Comparison of ENCODE assay signal across 8 mouse cellular contexts in the genomic region with DNA sequence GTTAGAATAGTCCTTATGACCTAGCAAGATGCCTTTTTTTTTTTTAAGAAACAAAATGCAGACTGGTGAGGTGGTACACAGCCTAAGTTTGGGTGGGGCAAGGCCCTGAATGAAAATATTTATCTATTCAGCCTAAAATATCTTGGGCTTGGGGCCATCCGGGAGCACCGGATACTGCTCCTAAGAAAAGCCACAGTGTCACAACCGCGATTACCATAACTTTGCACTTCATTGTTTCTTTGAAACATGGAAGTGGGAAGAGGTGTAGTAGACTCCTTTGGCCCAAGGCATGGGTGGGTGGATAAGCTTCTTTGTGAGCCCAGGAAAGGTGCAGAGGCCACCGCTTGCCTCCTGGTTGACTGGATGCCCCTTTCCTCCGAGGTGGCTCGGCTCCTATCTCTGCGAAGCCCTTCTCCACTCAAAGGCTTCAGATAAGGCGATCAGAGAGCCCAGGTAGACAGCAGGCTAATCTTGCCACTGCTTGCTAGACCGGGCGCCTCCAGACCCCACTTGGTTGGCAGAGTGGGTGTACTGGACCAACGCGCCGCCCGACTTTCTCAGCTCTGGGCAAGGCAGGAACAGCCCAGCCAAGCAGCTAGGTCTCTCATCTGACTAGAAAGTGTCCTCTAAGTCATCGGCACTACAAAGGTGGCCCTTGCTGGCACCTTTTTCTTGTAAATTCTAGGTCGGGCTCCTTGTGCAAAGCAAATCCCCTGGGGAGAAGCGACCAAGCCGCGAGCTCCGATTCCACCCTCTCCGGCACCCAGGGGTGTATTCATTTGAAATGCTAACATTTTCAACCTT. TPM values are rescaled to one million over a fixed set of nuclear protein-coding genes. Genes with fewer than 3 reads are reported as not detected.
DNase-seq lines count a peak whose midpoint lies in the region; ATAC-seq and TF ChIP-seq lines count a peak whose summit lies in the region.

No protein-coding gene starts in this region.

- no peak for TF ChIP-seq POLR2A in cerebellum, adult 2 months (IDR thresholded peaks at IDR 0.05; ENCODE audit: borderline replicate concordance, insufficient read depth, low read length)

- TF ChIP-seq CTCF in cerebellum, adult 2 months (IDR thresholded peaks at IDR 0.05; ENCODE audit: borderline replicate concordance, insufficient read depth, low read depth, low read length) = no peak

- H3K4me2 ChIP-seq in forebrain, embryonic 15.5 days (replicated peaks) = peak overlapping the region; percentile 85
- peak overlapping the region; percentile 84 for H3K4me2 ChIP-seq in limb, embryonic 11.5 days (ENCODE audit: low read depth, severe bottlenecking)
- H3K4me2 ChIP-seq in midbrain, embryonic 16.5 days (ENCODE audit: low read length) = peak overlapping the region; percentile 85

- no peaks in the 10 kb centered on the region for H3K27me3 ChIP-seq in cerebellum, adult 2 months (ENCODE audit: control insufficient read depth, insufficient read depth, low read length)
- peaks cover 31% of the 10 kb centered on the region for H3K27me3 ChIP-seq in forebrain, embryonic 15.5 days
- peaks cover 22% of the 10 kb centered on the region for H3K27me3 ChIP-seq in limb, embryonic 11.5 days (ENCODE audit: control insufficient read depth, insufficient read depth, low read length)
- peaks cover 20% of the 10 kb centered on the region for H3K27me3 ChIP-seq in midbrain, embryonic 16.5 days (ENCODE audit: control insufficient read depth, insufficient read depth, low read depth, low read length)

- 41% methylated on average over 22 of the region's 22 CpGs for WGBS in cerebellum, adult 2 months
- WGBS in forebrain, embryonic 15.5 days = 11% methylated on average over 22 of the region's 22 CpGs
- 10% methylated on average over 22 of the region's 22 CpGs for WGBS in limb, embryonic 11.5 days
- 12% methylated on average over 22 of the region's 22 CpGs for WGBS in midbrain, embryonic 16.5 days

- H3K9me3 ChIP-seq in forebrain, embryonic 15.5 days = no peaks in the 10 kb centered on the region
- H3K9me3 ChIP-seq in limb, embryonic 11.5 days (ENCODE audit: control insufficient read depth, low read length) = no peaks in the 10 kb centered on the region
- H3K9me3 ChIP-seq in midbrain, embryonic 16.5 days (replicated peaks; ENCODE audit: control insufficient read depth, low read length, poor library complexity, severe bottlenecking) = no peaks in the 10 kb centered on the region

- peak; percentile 38; the same call in 1 of the 2 replicates for ATAC-seq in forebrain, embryonic 15.5 days (replicated peaks)
- no peak for ATAC-seq in limb, embryonic 11.5 days (ENCODE audit: insufficient number of reproducible peaks, low FRiP score, low TSS enrichment, low read depth)
- ATAC-seq in midbrain, embryonic 16.5 days = 0 out of 2 replicates have a peak, but pooled peaks have one; percentile 21

- no peaks in the 10 kb centered on the region for H3K36me3 ChIP-seq in forebrain, embryonic 15.5 days
- H3K36me3 ChIP-seq in limb, embryonic 11.5 days (ENCODE audit: control insufficient read depth, insufficient read depth, low read length) = no peaks in the 10 kb centered on the region
- H3K36me3 ChIP-seq in midbrain, embryonic 16.5 days (ENCODE audit: control insufficient read depth, insufficient read depth, low read length) = no peaks in the 10 kb centered on the region

- peak overlapping the region; percentile 69 for H3K4me3 ChIP-seq in cerebellum, adult 2 months (replicated peaks; ENCODE audit: insufficient read depth, low read depth, low read length)
- peak overlapping the region; percentile 49 for H3K4me3 ChIP-seq in forebrain, embryonic 15.5 days
- peak overlapping the region; percentile 39 for H3K4me3 ChIP-seq in limb, embryonic 11.5 days (ENCODE audit: low read depth, low read length)
- H3K4me3 ChIP-seq in midbrain, embryonic 16.5 days (ENCODE audit: low read depth, low read length) = peak overlapping the region; percentile 46

- DNase-seq in cerebellum, adult 2 months = peak in 1 of 2 experiments; percentile 24
- DNase-seq in cerebellum, adult 9-11 months = no peak
- DNase-seq in ZHBTc4 (ENCODE audit: low read depth, low spot score) = peak; percentile 91
- peak; percentile 50 for DNase-seq in limb, embryonic 11.5 days (ENCODE audit: low spot score)
- no peak for DNase-seq in urinary bladder, postnatal 36 days (ENCODE audit: low spot score in 2 of 2)
- no peak for DNase-seq in layer of hippocampus, adult 9-10 months (ENCODE audit: low spot score)

- peak overlapping the region; percentile 60; the same call in 1 of the 2 replicates for H3K9ac ChIP-seq in forebrain, embryonic 15.5 days (replicated peaks)
- H3K9ac ChIP-seq in limb, embryonic 11.5 days (ENCODE audit: low read length) = no peak overlapping the region
- H3K9ac ChIP-seq in midbrain, embryonic 16.5 days (ENCODE audit: low read depth, low read length) = peak overlapping the region; percentile 56

- H3K27ac ChIP-seq in cerebellum, adult 2 months (ENCODE audit: insufficient read depth, low read length) = no peak overlapping the region
- H3K27ac ChIP-seq in forebrain, embryonic 15.5 days (replicated peaks) = no peak overlapping the region
- H3K27ac ChIP-seq in limb, embryonic 11.5 days (replicated peaks; ENCODE audit: low read depth, low read length) = no peak overlapping the region
- H3K27ac ChIP-seq in midbrain, embryonic 16.5 days (ENCODE audit: low read length) = no peak overlapping the region

- no peaks in the 10 kb centered on the region for H3K4me1 ChIP-seq in cerebellum, adult 2 months (ENCODE audit: control insufficient read depth, insufficient read depth, low read length)
- H3K4me1 ChIP-seq in forebrain, embryonic 15.5 days = peaks cover 18% of the 10 kb centered on the region
- peaks cover 4% of the 10 kb centered on the region; the same call in 1 of the 2 replicates for H3K4me1 ChIP-seq in limb, embryonic 11.5 days (ENCODE audit: control insufficient read depth, insufficient read depth, low read length)
- peaks cover 9% of the 10 kb centered on the region; the same call in 1 of the 2 replicates for H3K4me1 ChIP-seq in midbrain, embryonic 16.5 days (ENCODE audit: control insufficient read depth, insufficient read depth, low read length)

RNA-seq across cellular contexts. Expression of gene Wapl, which starts 12.7 kb away (rescaled TPM):
- 21.4 and 22.4 TPM in 2 replicates for polyA plus RNA-seq in cerebellum, adult 2 months (2012; rRNA removed)
- polyA plus RNA-seq in forebrain, embryonic 15.5 days (2015; fragmentation: Nextera tagmentation; extraction: Ambion mirVana) = 21.6 and 22.3 TPM in 2 replicates
- 31.8 and 35.3 TPM in 2 replicates for polyA plus RNA-seq in limb, embryonic 11.5 days (2014; fragmentation: Nextera tagmentation; extraction: Ambion mirVana)
- 10.8 and 12.6 TPM in 2 replicates for polyA plus RNA-seq in midbrain, embryonic 16.5 days (2015; fragmentation: Nextera tagmentation; extraction: Ambion mirVana)

Comparison
In these comparisons a context has a peak if more than half of its experiments do, and no peak if none do; other contexts are left out.
1. DNase-seq: peak in ZHBTc4 (single experiment) and limb, embryonic 11.5 days (single experiment); none in cerebellum, adult 9-11 months (single experiment), urinary bladder, postnatal 36 days (0 of 2) and layer of hippocampus, adult 9-10 months (single experiment).
2. Peak in every context shown above with its lines, with median percentiles within 50 percentile points of each other: H3K4me3 ChIP-seq and H3K4me2 ChIP-seq.